Mouse (Mus musculus) erythroid progenitor cell, adult 5-6 weeks (primary cell): ENCODE data around the gene Nat8f5. TPM values are rescaled to one million over a fixed set of nuclear protein-coding genes. Genes with fewer than 3 reads are reported as not detected.
A peak's percentile ranks its signal among the peaks of the same experiment; 100 is the strongest.
"Not testable (repeated sequence)": the region's sequence is repeated elsewhere in the genome, so short reads cannot be mapped to it uniquely, and the experiment has no call there.

Experiments
- ATAC-seq: replicated peaks from 2 replicates; pipeline ENCODE4 v1.8.0; 2016; ENCODE audit warnings: moderate number of reproducible peaks, mild to moderate bottlenecking, moderate TSS enrichment, inconsistent platforms; ENCODE audit not compliant: poor library complexity, low FRiP score, severe bottlenecking
- total RNA-seq, 2 experiments: library from RNA; stranded (forward) in 1 of 2; stranded (reverse) in 1 of 2; fragments of 150-400 nt in 1 of 2; fragments of 186-747, 209-891 nt in 1 of 2; gene quantifications; 2 replicates each; pipeline versions ENCODE4 v1.2.3 to v1.2.4; 2015 to 2017; ENCODE audit warnings: low replicate concordance in 2 of 2

Nat8f5 gene
- total RNA-seq, 2 experiments from 2014 or later: not detected

DNA sequence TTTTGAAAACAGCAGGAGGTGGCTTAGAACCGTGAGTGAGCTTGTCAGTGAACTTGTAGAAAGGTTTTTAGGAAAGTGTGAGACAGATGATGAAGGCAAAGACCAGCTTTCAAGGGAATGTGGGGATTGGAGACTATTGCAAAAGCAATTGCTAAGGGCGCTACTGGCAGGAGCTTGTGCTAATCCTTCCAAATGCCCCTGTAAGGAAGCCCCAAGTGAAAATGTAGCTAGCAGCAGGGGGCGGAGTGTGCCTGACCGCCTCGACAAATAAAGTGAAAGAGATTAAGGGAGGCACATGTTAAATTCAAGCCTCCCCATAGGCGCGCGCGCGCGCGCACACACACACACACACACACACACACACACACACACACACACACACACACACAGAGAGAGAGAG lies 16.5 kb upstream of the Nat8f5 start:
- not testable (repeated sequence) for ATAC-seq

DNA sequence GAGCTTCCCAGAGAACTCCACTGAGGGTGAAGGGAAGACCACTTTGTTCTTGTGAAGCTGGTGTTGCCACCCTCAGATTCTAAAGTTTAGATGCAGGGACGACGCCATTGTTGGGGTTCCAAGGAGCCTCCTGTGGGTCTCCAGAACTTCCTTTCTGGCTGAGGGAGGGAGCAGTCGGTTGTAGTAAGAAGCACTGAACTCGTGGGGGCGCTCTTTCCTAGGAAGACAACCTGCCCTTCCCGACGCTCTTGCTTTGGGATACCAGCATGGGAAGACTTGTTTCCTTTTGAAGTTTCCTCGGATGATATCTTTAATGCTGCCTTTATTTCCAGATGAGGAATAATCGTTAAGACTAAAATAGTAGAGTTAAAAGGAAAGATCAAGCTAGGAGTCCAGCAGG lies 16.1 kb upstream of the Nat8f5 start:
- 0 out of 2 replicates have a peak, but pooled peaks have one; percentile 19 for ATAC-seq

- ATAC-seq: not testable (repeated sequence)
Observed at GRCm38 (mm10) chr6:85836098-85836497, 15.3 kb upstream of the Nat8f5 start.

DNA sequence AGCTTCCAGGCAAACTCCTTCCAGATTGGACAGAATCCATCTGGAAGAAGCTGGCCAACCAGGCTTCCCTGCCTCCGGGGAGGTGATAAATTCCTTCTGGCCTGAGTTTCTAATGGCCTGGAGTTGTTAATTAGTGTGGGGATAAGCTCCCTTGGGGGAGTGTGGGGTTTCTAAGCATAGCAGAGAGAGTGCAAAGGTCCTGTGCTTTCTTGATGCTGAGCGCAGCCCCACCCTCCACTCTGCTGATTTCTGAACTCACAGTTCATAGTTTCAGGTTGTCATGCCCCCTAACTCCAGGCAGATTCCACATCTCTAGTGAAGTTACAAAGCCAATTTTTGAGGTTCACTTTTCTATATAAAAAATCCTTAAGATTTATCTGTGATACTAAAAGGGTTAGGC lies 14.3 kb upstream of the Nat8f5 start:
- ATAC-seq: not testable (repeated sequence)

GRCm38 (mm10) chr6:85834504-85835100 lies 13.8 kb upstream of the Nat8f5 start:
- not testable (repeated sequence) for ATAC-seq

GRCm38 (mm10) chr6:85831796-85832321 lies 11.1 kb upstream of the Nat8f5 start, which contains the start of gene Nat8:
Gene Nat8 (minus strand): TSS chr6:85832082.
- ATAC-seq: no peak

GRCm38 (mm10) chr6:85829462-85829861 lies 8.7 kb upstream of the Nat8f5 start:
- ATAC-seq: no peak

DNA sequence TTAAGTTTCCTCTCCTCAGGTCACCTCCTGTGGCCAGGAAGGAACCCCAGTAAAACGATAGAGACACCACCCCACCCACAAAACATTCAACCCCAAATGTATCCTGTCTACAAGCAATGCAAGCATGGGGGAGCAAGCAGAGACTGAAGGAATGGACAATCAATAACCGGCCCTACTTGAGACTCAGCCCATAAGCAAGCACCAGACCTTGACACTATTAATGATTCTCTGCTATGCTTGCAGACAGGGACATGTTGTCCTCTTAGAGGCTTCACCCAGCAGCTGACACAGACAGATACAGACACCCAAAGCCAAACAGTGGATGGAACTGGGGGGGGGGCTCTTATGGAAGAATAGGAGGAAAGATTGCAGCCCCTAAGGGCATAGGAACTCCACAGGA lies 5.1 kb upstream of the Nat8f5 start:
- ATAC-seq: no peak

DNA sequence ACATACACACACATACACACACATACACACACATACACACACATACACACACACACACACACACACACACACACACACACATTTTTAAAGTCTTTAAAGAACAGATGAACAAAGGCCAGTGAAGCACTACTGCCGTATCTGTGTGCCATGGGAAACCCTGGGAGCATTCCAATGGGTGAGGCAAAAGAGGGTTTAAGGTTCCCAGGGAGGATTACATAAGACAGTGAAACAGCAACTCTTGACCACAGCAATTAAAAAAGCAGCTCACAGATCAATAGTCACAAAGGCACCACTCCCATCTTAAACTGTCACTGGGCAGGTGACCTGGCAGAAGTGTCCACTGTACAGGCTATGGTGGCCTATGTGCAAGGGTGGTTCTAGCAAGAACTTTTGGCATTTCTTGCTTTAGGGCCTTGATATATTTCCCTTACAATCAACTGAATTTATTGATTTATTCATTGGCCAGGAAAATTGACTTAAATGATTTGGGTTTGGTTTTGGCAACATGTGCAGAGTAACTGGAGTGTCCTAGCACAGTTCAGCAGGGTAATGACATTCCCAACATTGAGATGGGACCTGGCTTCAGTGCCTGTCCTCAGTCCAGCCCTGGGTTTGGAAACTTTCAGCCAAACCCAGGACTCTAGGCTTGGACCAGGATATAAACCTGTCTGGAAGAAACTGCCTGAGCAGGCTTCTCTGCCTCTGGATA lies 2.8 kb upstream of the Nat8f5 start:
- no peak for ATAC-seq

DNA sequence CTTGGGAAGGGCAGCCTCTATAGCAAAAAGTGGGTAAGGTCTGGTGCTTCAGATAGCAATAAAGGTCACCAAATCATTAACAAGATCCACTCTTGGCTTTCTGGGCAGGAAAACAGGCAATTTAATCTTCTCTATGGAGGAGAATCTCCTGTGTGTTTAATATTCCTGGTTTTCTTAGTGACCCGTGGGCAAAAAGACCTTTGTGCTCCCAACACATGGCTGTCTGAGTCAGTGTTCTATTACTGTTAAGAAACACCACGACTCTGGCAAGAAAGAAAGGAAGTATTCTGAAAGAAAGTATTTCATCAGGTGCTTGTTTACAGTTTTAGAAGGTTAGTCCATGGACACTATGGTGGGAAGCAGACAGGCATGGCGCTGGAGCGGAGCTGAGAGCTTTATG lies 1.5 kb upstream of the Nat8f5 start:
- no peak for ATAC-seq

- ATAC-seq: no peak
Observed at GRCm38 (mm10) chr6:85818338-85818737, 2.4 kb downstream of the Nat8f5 start.

- no peak for ATAC-seq
Observed at GRCm38 (mm10) chr6:85813339-85813738, 7.4 kb downstream of the Nat8f5 start.

DNA sequence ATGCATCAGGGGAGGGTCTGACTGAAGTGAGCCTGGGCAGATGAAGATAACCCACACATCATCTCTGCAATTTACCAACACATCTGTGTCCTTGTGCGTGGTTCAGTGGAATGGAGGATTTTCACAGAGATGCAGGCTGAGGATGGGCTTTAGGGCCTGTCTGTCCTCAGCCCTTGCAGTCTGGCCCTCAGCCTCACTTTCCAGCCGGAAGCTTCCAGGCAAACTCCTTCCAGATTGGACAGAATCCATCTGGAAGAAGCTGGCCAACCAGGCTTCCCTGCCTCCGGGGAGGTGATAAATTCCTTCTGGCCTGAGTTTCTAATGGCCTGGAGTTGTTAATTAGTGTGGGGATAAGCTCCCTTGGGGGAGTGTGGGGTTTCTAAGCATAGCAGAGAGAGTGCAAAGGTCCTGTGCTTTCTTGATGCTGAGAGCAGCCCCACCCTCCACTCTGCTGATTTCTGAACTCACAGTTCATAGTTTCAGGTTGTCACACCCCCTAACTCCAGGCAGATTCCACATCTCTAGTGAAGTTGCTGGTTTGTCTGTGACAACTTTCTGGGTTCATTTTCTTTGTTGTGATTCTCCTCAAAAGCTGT lies 9.7 kb downstream of the Nat8f5 start:
- not testable (repeated sequence) for ATAC-seq

DNA sequence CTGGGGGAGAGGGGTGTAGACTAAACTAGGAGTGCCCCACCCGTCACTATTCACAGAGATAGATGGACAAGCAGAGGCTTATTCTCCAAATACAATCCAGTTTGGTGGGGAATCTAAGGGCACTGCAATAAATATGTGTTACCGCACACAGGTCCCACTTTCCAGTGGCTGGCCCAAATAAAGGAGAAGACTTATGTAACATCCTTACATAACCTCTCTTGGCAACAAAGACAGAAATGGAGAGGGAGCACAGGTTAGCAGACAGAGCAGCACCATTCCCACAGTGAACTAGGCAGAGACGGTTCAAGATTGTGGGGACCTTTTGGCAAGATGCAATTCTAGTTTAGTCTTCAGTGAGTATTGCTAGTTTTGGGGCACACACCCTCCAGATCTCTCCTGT lies 10.3 kb downstream of the Nat8f5 start:
- ATAC-seq: not testable (repeated sequence)

GRCm38 (mm10) chr6:85809784-85810183 lies 11.0 kb downstream of the Nat8f5 start:
- not testable (repeated sequence) for ATAC-seq

DNA sequence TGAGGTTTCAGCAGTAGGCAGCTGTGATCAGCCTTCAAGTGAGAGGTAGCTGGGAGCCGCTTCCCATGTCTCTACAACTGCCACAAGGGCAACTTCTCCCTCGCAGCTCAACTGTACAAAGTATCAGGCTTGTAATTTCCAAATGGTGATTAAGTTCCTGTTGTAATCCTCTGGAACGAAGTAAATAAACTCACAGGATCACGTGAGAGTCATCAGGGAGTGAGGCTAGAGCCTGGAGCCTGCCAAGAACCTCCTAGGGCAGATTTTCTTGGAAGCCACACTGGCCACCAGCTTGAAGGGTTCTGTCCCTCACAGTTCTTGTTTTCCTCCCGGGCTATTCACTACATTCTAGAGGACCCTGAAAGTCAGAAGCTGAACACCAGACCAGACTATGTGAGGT lies 17.6 kb downstream of the Nat8f5 start:
- ATAC-seq: not testable (repeated sequence)

Other genes starting within 250 kb of the Nat8f5 start
- 50.7 and 50.8 TPM in 2 replicates for gene Alms1, start 233.4 kb downstream of the Nat8f5 start, total RNA-seq (2015; ENCODE audit: low replicate concordance)
- gene Alms1, start 233.4 kb downstream of the Nat8f5 start, total RNA-seq (2017; ENCODE audit: low replicate concordance): 66.1 and 66.9 TPM in 2 replicates
- not detected in 2 replicates for gene Nat8f7, start 107.8 kb downstream of the Nat8f5 start, total RNA-seq (2015; ENCODE audit: low replicate concordance)
- not detected in 2 replicates for gene Nat8f7, start 107.8 kb downstream of the Nat8f5 start, total RNA-seq (2017; ENCODE audit: low replicate concordance)
- not detected in 2 replicates for gene Nat8f3, start 55.2 kb downstream of the Nat8f5 start, total RNA-seq (2015; ENCODE audit: low replicate concordance)
- not detected in 2 replicates for gene Nat8f3, start 55.2 kb downstream of the Nat8f5 start, total RNA-seq (2017; ENCODE audit: low replicate concordance)
- not detected in 2 replicates for gene Nat8f6, start within 50 bp of the Nat8f5 start, total RNA-seq (2015; ENCODE audit: low replicate concordance)
- not detected in 2 replicates for gene Nat8f6, start within 50 bp of the Nat8f5 start, total RNA-seq (2017; ENCODE audit: low replicate concordance)
- not detected in 2 replicates for gene Nat8, start 11.1 kb upstream of the Nat8f5 start, total RNA-seq (2015; ENCODE audit: low replicate concordance)
- not detected in 2 replicates for gene Nat8, start 11.1 kb upstream of the Nat8f5 start, total RNA-seq (2017; ENCODE audit: low replicate concordance)
- gene Nat8f2, start 48.2 kb upstream of the Nat8f5 start, total RNA-seq (2015; ENCODE audit: low replicate concordance): not detected in 2 replicates
- not detected in 2 replicates for gene Nat8f2, start 48.2 kb upstream of the Nat8f5 start, total RNA-seq (2017; ENCODE audit: low replicate concordance)
- 0.42 TPM in 1 of 2 replicates, not detected in the other for gene Nat8f4, start 83.9 kb upstream of the Nat8f5 start, total RNA-seq (2015; ENCODE audit: low replicate concordance)
- gene Nat8f4, start 83.9 kb upstream of the Nat8f5 start, total RNA-seq (2017; ENCODE audit: low replicate concordance): 0.39 and 1.6 TPM in 2 replicates
- gene Tprkb, start 90.9 kb upstream of the Nat8f5 start, total RNA-seq (2015; ENCODE audit: low replicate concordance): 10.8 and 10.9 TPM in 2 replicates
- 18.4 and 22.8 TPM in 2 replicates for gene Tprkb, start 90.9 kb upstream of the Nat8f5 start, total RNA-seq (2017; ENCODE audit: low replicate concordance)
- gene Nat8f1, start 94.7 kb upstream of the Nat8f5 start, total RNA-seq (2015; ENCODE audit: low replicate concordance): 5.0 and 15.5 TPM in 2 replicates
- 1.5 TPM in 1 of 2 replicates, not detected in the other for gene Nat8f1, start 94.7 kb upstream of the Nat8f5 start, total RNA-seq (2017; ENCODE audit: low replicate concordance)
- 100 and 107 TPM in 2 replicates for gene Dusp11, start 140.7 kb upstream of the Nat8f5 start, total RNA-seq (2015; ENCODE audit: low replicate concordance)
- 35.4 and 47.7 TPM in 2 replicates for gene Dusp11, start 140.7 kb upstream of the Nat8f5 start, total RNA-seq (2017; ENCODE audit: low replicate concordance)
- gene Figla, start 195.2 kb upstream of the Nat8f5 start, total RNA-seq (2015; ENCODE audit: low replicate concordance): not detected in 2 replicates
- not detected in 2 replicates for gene Figla, start 195.2 kb upstream of the Nat8f5 start, total RNA-seq (2017; ENCODE audit: low replicate concordance)
- 138 and 175 TPM in 2 replicates for gene Add2, start 207.7 kb upstream of the Nat8f5 start, total RNA-seq (2015; ENCODE audit: low replicate concordance)
- gene Add2, start 207.7 kb upstream of the Nat8f5 start, total RNA-seq (2017; ENCODE audit: low replicate concordance): 251 and 282 TPM in 2 replicates